Mouse (Mus musculus) midbrain, postnatal 0 days (tissue): ENCODE data around the gene Ifnl3. TPM values are rescaled to one million over a fixed set of nuclear protein-coding genes. Genes with fewer than 3 reads are reported as not detected.

Source experiments
- ATAC-seq: fragments of 200-750 bp; cut with Nextera tagmentation; 2 replicates; pipeline ENCODE4 v1.8.0; 2017; ENCODE audit warnings: moderate number of reproducible peaks, mild to moderate bottlenecking, moderate TSS enrichment, moderate library complexity; ENCODE audit not compliant: low FRiP score
- DNase-seq: peaks from one replicate; pipeline ENCODE4 v3.0.0-alpha.2; 2015; ENCODE audit warnings: low spot score
- H3K27ac ChIP-seq: fragments of 300-500 bp; sonication (generic); 2 replicates; pipeline ENCODE4 v1.5.1; 2014; ENCODE audit warnings: low read depth, mild to moderate bottlenecking, low read length, mixed read lengths
- H3K27me3 ChIP-seq: fragments of 300-500 bp; sonication (generic); 2 replicates; pipeline ENCODE4 v1.6.1; 2014; ENCODE audit warnings: low read length, control low read depth, mixed read lengths; ENCODE audit not compliant: insufficient read depth
- H3K36me3 ChIP-seq: fragments of 300-500 bp; sonication (generic); 2 replicates; pipeline ENCODE4 v1.6.1; 2014; ENCODE audit warnings: low read length, control low read depth, mixed read lengths; ENCODE audit not compliant: insufficient read depth
- H3K4me1 ChIP-seq: fragments of 300-500 bp; sonication (generic); 2 replicates; pipeline ENCODE4 v1.6.1; 2014; ENCODE audit warnings: mild to moderate bottlenecking, control low read depth, antibody characterized with exemption, low read length, mixed read lengths; ENCODE audit not compliant: insufficient read depth
- H3K4me2 ChIP-seq: fragments of 300-500 bp; sonication (generic); 2 replicates; pipeline ENCODE4 v1.6.1; 2014; ENCODE audit warnings: low read depth, mild to moderate bottlenecking, low read length, mixed read lengths; ENCODE audit not compliant: poor library complexity, severe bottlenecking
- H3K4me3 ChIP-seq: fragments of 300-500 bp; sonication (generic); 2 replicates; pipeline ENCODE4 v1.5.1; 2014; ENCODE audit warnings: low read depth, mild to moderate bottlenecking, low read length, moderate library complexity
- H3K9ac ChIP-seq: fragments of 300-500 bp; sonication (generic); replicated peaks from 2 replicates; pipeline ENCODE4 v1.6.1; 2014; ENCODE audit warnings: mild to moderate bottlenecking, low read length, moderate library complexity, mixed read lengths; ENCODE audit not compliant: poor library complexity, severe bottlenecking
- H3K9me3 ChIP-seq: fragments of 300-500 bp; sonication (generic); 2 replicates; pipeline ENCODE4 v1.6.1; 2016; ENCODE audit warnings: low read length, control low read depth
- CTCF ChIP-seq: IDR thresholded peaks from 2 replicates; pipeline ENCODE4 v1.5.1; 2016; ENCODE audit warnings: antibody characterized with exemption, mild to moderate bottlenecking
- WGBS: fragments of 180-500 bp; shearing (Covaris S2); extraction: QIAGEN DNeasy Blood & Tissue Kit; methylation state at CpG from one replicate; pipeline ENCODE4 v1.1.7; 2014; 5-methylcytosine and 5-hydroxymethylcytosine counted together
- microRNA-seq: library from miRNA; unstranded; fragments of <30 nt; microRNA quantifications from one replicate; pipeline ENCODE4, GENCODE M21; 2016; ENCODE audit warnings: borderline number of aligned reads
- polyA plus RNA-seq: library from polyadenylated mRNA; unstranded; fragments of >200 nt; fragmentation: Nextera tagmentation; extraction: Ambion mirVana; gene quantifications from 2 replicates; pipeline ENCODE4 v1.2.1, GENCODE M21; 2015
- total RNA-seq: library from RNA; depleted of rRNA; stranded (reverse); fragments of >200 nt; gene quantifications from 2 replicates; pipeline ENCODE4 v1.2.3, GENCODE M21; 2014; rRNA removed

Ifnl3 gene
- total and polyA plus RNA-seq, 2 experiments from 2014 or later = not detected

DNA sequence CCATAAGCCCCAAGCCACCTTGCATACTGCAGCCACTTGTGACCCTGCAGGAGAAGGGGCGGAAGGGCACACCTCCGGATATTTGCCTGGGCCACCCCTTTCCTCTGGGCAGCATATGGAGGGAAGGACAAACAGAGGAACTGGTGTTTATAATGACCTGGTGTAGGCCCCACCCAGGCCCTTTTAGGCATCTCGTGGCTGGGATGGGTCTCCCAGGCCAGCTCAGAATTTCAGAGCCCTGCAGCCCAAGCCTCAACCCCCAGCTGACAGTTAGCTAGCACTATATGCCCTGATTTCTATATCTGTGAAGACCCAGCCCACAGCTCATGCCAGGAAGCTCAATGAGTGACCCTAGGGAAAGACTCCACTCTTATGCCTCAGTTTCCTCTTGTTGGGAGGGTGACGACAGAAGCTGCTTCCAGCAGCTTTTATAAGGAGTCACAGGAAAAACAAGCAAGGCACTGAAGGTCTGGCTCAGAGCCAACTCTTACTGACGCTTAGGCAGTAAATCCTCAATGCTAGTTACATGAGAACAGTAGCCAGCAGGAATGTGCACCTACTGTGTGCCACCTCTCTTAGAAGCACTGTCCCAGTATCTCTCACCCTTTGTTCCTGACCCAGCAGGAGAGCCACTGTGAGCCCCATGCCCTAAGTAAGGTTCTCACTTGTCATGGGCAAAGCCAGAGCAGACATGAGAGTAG, 48.5 kb downstream of the Ifnl3 start:
- peaks cover 20% of the 10 kb centered on the region for H3K36me3 ChIP-seq
- no peak overlapping the region for H3K9ac ChIP-seq
- H3K9me3 ChIP-seq = no peaks in the 10 kb centered on the region
- no peak overlapping the region for H3K27ac ChIP-seq
- WGBS = 46% methylated on average over 5 of the region's 5 CpGs
- no peak overlapping the region for H3K4me3 ChIP-seq
- ATAC-seq = no peak
- no peaks in the 10 kb centered on the region for H3K4me1 ChIP-seq
- no peak overlapping the region for H3K4me2 ChIP-seq
- H3K27me3 ChIP-seq = no peaks in the 10 kb centered on the region
- DNase-seq = peak; percentile 44
- TF ChIP-seq CTCF = no peak

DNA sequence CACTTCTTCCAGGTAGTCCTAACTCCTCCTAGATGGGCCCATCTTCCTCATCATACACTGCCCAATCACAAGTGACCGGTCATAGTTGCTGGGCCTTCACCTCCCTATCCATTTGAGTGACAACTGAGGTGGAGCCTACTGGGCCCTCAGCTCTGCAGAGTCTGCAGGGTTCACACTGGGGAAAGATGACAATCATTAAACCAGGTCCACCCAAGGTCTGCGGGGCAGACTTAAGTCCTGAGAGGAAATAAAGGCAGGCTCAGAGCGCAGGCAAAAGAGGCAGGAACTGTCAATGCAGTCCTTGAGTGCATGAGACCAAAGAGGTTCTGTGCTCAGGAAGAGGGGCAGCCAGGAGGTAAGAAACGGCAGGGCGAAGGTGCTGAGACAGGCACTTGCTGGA, 50.1 kb downstream of the Ifnl3 start:
- no peak overlapping the region for H3K9ac ChIP-seq
- no peak for TF ChIP-seq CTCF
- H3K27me3 ChIP-seq = no peaks in the 10 kb centered on the region
- no peak for ATAC-seq
- no peak overlapping the region for H3K27ac ChIP-seq
- H3K9me3 ChIP-seq = no peaks in the 10 kb centered on the region
- no peak for DNase-seq
- no peak overlapping the region for H3K4me3 ChIP-seq
- peaks cover 5% of the 10 kb centered on the region for H3K36me3 ChIP-seq
- no peaks in the 10 kb centered on the region for H3K4me1 ChIP-seq
- WGBS = 92% methylated on average over 5 of the region's 5 CpGs
- H3K4me2 ChIP-seq = no peak overlapping the region

DNA sequence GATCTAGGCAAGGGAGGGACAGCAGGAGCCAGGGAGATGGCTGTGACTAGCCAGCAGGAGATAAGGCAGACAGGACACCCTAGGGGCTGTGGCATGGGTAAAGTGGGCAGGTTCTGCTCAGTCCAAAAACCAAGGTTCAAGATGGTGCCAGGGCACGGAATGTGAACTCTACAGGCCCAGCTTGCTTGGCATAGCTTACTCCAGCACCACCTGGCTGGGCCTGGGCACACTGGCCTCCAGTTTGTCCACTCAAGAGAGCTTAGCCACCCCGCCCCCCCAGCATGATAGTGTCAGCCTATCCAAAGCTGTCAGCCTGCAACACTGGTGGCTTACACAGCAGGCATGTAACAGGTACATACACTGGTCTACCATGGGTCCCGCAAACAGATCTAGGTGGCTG, 50.6 kb downstream of the Ifnl3 start:
- Histone ChIP-seq H3K36me3 (peaks cover 3% of the 10 kb centered on the region; the same call in 1 of the 2 replicates), H3K4me1 (no peaks in the 10 kb centered on the region), H3K27ac (no peak overlapping the region), H3K4me2 (no peak overlapping the region), H3K27me3 (no peaks in the 10 kb centered on the region), H3K9me3 (no peaks in the 10 kb centered on the region), H3K4me3 (no peak overlapping the region), H3K9ac (no peak overlapping the region)
- DNase-seq (no peak), ATAC-seq (no peak)
- TF ChIP-seq CTCF = no peak
- WGBS = 96% methylated on average over 3 of the region's 3 CpGs

Small RNA genes within 50 kb of the gene (microRNA-seq; reads per million reads assigned to microRNA genes)
- 1.0 reads per million for gene Mir7049

Other genes with a start within 250 kb of the Ifnl3 start
- gene Eid2b, start 245.1 kb upstream of the Ifnl3 start, total RNA-seq = 44.0 and 64.2 TPM in 2 replicates
- gene Eid2b, start 245.1 kb upstream of the Ifnl3 start, polyA plus RNA-seq = 50.9 and 52.8 TPM in 2 replicates
- gene Selenov, start 231.7 kb upstream of the Ifnl3 start, total RNA-seq = 0.61 and 1.3 TPM in 2 replicates
- gene Selenov, start 231.7 kb upstream of the Ifnl3 start, polyA plus RNA-seq = 3.5 and 6.3 TPM in 2 replicates
- gene Dll3, start 220.6 kb upstream of the Ifnl3 start, total RNA-seq = 8.6 and 17.3 TPM in 2 replicates
- gene Dll3, start 220.6 kb upstream of the Ifnl3 start, polyA plus RNA-seq = 17.6 and 18.1 TPM in 2 replicates
- 59.2 and 76.3 TPM in 2 replicates for gene Timm50, start 210.8 kb upstream of the Ifnl3 start, total RNA-seq
- 112 and 120 TPM in 2 replicates for gene Timm50, start 210.8 kb upstream of the Ifnl3 start, polyA plus RNA-seq
- 99.5 and 104 TPM in 2 replicates for gene Supt5, start 184.1 kb upstream of the Ifnl3 start, total RNA-seq
- 84.8 and 86.1 TPM in 2 replicates for gene Supt5, start 184.1 kb upstream of the Ifnl3 start, polyA plus RNA-seq
- gene Rps16, start 172.2 kb upstream of the Ifnl3 start, total RNA-seq = 158 and 163 TPM in 2 replicates
- 536 and 539 TPM in 2 replicates for gene Rps16, start 172.2 kb upstream of the Ifnl3 start, polyA plus RNA-seq
- gene Plekhg2, start 150.2 kb upstream of the Ifnl3 start, total RNA-seq = 15.3 and 19.4 TPM in 2 replicates
- gene Plekhg2, start 150.2 kb upstream of the Ifnl3 start, polyA plus RNA-seq = 7.9 and 8.0 TPM in 2 replicates
- gene Zfp36, start 142.6 kb upstream of the Ifnl3 start, total RNA-seq = 3.0 and 4.1 TPM in 2 replicates
- gene Zfp36, start 142.6 kb upstream of the Ifnl3 start, polyA plus RNA-seq = 2.9 and 3.4 TPM in 2 replicates
- 30.7 and 37.9 TPM in 2 replicates for gene Med29, start 130.1 kb upstream of the Ifnl3 start, total RNA-seq
- 41.6 and 43.2 TPM in 2 replicates for gene Med29, start 130.1 kb upstream of the Ifnl3 start, polyA plus RNA-seq
- 80.3 and 84.2 TPM in 2 replicates for gene Paf1, start 129.9 kb upstream of the Ifnl3 start, total RNA-seq
- gene Paf1, start 129.9 kb upstream of the Ifnl3 start, polyA plus RNA-seq = 89.3 and 90.0 TPM in 2 replicates
- 4.3 TPM in 1 of 2 replicates, not detected in the other for gene Gmfg, start 85.4 kb upstream of the Ifnl3 start, total RNA-seq
- 3.4 and 4.0 TPM in 2 replicates for gene Gmfg, start 85.4 kb upstream of the Ifnl3 start, polyA plus RNA-seq
- gene Lrfn1, start 70.9 kb upstream of the Ifnl3 start, total RNA-seq = 132 and 137 TPM in 2 replicates
- 18.4 and 20.6 TPM in 2 replicates for gene Lrfn1, start 70.9 kb upstream of the Ifnl3 start, polyA plus RNA-seq
- not detected in 2 replicates for gene Ifnl2, start 12.4 kb upstream of the Ifnl3 start, total RNA-seq
- not detected in 2 replicates for gene Ifnl2, start 12.4 kb upstream of the Ifnl3 start, polyA plus RNA-seq
- not detected in 2 replicates for gene Sycn, start 18.0 kb downstream of the Ifnl3 start, total RNA-seq
- not detected in 2 replicates for gene Sycn, start 18.0 kb downstream of the Ifnl3 start, polyA plus RNA-seq
- 1.4 TPM in 1 of 2 replicates, not detected in the other for gene Nccrp1, start 24.4 kb downstream of the Ifnl3 start, total RNA-seq
- 0.16 and 0.47 TPM in 2 replicates for gene Nccrp1, start 24.4 kb downstream of the Ifnl3 start, polyA plus RNA-seq
- gene Samd4b, start 75.3 kb downstream of the Ifnl3 start, total RNA-seq = 48.2 and 56.0 TPM in 2 replicates
- gene Samd4b, start 75.3 kb downstream of the Ifnl3 start, polyA plus RNA-seq = 17.6 and 19.2 TPM in 2 replicates
- gene Pak4, start 75.3 kb downstream of the Ifnl3 start, total RNA-seq = 13.3 and 19.8 TPM in 2 replicates
- 8.9 and 9.6 TPM in 2 replicates for gene Pak4, start 75.3 kb downstream of the Ifnl3 start, polyA plus RNA-seq
- 1.3 and 2.6 TPM in 2 replicates for gene Acp7, start 108.5 kb downstream of the Ifnl3 start, total RNA-seq
- 0.22 and 0.55 TPM in 2 replicates for gene Acp7, start 108.5 kb downstream of the Ifnl3 start, polyA plus RNA-seq
- 7.4 and 8.2 TPM in 2 replicates for gene Fbxo27, start 170.0 kb downstream of the Ifnl3 start, total RNA-seq
- 10.4 and 12.2 TPM in 2 replicates for gene Fbxo27, start 170.0 kb downstream of the Ifnl3 start, polyA plus RNA-seq
- gene Fbxo17, start 194.0 kb downstream of the Ifnl3 start, total RNA-seq = 1.7 and 2.8 TPM in 2 replicates
- 5.5 and 6.1 TPM in 2 replicates for gene Fbxo17, start 194.0 kb downstream of the Ifnl3 start, polyA plus RNA-seq
- 48.6 and 67.5 TPM in 2 replicates for gene Mrps12, start 219.0 kb downstream of the Ifnl3 start, total RNA-seq
- gene Mrps12, start 219.0 kb downstream of the Ifnl3 start, polyA plus RNA-seq = 97.3 and 106 TPM in 2 replicates
- gene Sars2, start 219.2 kb downstream of the Ifnl3 start, total RNA-seq = 17.8 and 18.6 TPM in 2 replicates
- 16.2 and 19.3 TPM in 2 replicates for gene Sars2, start 219.2 kb downstream of the Ifnl3 start, polyA plus RNA-seq
- gene Ccer2, start 233.3 kb downstream of the Ifnl3 start, total RNA-seq = not detected in 2 replicates
- gene Ccer2, start 233.3 kb downstream of the Ifnl3 start, polyA plus RNA-seq = 1.4 and 1.8 TPM in 2 replicates
- 64.8 and 85.9 TPM in 2 replicates for gene Sirt2, start 243.9 kb downstream of the Ifnl3 start, total RNA-seq
- gene Sirt2, start 243.9 kb downstream of the Ifnl3 start, polyA plus RNA-seq = 111 and 120 TPM in 2 replicates
- 18.3 and 19.7 TPM in 2 replicates for gene Nfkbib, start 244.7 kb downstream of the Ifnl3 start, total RNA-seq
- 58.5 and 65.3 TPM in 2 replicates for gene Nfkbib, start 244.7 kb downstream of the Ifnl3 start, polyA plus RNA-seq